Mouse (Mus musculus) telencephalon, adult 2 months (tissue): ENCODE measurements at regions not wholly inside any gene's neighbourhood (a gene's known extent, or its start where the extent isn't known, plus 50 kb on each side); places are given as distances from the start of the nearest gene placed in this dataset.

Source experiments
- DNase-seq: peaks from one replicate; pipeline ENCODE4 v3.0.0-alpha.2; 2011; ENCODE audit warnings: low read depth, low spot score

DNA sequence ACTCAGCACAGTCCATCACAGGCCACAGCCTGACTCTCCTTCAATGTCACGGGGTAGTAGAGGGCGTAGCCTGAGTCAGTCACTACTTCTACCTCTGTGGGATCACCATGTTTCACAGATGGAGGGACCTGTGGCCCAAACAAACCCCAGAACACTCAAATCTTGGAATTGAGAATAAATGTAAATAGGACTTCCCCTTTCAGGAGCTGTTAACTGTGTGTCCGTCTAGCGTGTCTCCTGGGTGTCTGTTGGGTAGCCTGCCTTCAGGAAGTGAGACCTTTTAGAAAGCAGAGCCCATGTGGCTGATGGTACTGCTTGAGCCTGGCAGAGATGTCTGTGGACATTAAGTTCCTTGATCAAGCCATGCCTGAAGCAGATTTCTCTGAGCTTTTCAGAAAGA, 87.4 kb upstream of the Smim23 start:
- DNase-seq: no peak

DNA sequence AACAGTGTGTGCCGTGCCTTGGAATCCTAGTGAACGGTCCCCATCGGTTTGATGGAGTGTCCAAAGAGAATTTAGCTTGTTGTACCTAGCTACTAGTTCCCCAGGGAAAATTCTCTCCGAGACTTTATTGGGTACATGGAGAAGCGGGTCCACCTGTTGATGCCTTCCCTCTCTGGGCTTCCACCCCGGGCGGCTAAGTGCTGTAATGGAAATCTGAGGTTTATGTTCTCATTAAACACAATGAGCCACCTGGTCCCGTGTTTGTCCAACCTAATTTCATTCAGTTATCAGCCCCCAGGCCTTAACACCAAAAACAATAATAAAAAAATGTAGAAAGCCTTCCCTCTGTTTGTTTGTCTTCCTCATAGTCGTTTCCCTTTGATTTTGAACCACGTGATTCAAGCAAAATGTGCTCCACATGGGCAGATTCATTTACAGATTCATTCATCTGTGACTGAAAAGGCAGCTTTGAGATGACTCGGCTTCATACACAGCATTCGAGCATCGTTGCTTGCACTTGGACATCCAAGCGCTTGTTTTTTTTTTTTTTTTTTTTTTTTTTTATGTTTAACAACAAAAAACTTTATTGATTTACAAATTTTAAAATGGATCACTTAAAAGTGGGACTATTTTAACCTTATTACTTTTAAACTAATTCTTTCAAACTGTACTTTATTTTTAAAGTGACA, 84.5 kb upstream of the Smim23 start:
- DNase-seq: no peak

DNA sequence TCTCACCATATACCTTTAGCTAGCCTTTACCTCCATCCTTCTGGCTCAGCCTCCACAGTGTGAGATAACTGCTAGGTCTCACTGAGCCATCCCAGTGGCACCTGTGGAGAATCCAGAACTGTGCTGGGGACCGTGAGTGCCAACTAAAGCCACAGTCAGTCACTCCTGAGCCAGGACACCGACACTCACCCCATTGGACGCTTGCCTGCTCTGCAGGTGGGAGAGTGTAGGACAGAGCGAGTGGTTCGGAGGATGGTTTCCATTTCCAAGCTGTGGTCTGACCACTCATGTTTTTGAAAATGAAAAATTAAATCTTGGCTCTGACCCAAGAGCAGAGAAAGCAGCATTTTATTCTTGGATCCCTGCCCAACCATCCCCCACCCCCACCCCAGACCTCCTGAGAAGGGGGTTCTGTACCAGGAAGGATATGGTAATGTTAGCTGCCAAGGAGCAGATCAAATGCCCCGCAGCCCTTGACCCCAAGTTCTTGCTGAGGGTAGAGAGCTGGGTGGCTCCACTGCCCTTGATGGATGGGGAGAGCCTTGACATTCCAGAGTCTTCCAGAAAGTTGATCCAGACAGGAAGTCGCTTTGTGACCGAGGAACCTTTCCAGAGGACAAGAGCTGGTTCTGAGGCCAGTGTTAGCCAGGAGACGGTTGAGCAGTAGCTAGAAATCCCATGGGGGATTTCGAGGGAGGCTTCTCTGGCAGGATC, 83.3 kb upstream of the Smim23 start:
- no peak for DNase-seq

DNA sequence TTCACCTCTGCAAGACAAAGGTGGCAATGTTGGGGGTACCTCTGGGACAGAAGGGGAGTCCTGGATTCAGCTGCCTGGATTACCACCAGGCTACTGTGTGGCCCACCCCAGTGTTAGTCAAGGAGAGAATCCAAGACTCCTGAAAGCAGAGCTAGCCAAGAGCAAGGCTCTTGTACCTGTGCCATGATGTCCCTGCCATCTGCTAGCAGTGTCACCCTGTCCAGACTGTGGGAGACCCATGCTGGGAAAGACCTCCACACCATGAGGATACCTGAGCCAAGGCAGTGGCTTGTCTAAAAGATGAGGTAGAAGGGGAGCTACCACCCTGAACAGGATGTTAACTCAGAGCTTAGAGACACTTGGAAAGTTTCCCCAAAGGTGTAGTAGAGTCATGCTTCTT, 79.6 kb upstream of the Smim23 start:
- no peak for DNase-seq

DNA sequence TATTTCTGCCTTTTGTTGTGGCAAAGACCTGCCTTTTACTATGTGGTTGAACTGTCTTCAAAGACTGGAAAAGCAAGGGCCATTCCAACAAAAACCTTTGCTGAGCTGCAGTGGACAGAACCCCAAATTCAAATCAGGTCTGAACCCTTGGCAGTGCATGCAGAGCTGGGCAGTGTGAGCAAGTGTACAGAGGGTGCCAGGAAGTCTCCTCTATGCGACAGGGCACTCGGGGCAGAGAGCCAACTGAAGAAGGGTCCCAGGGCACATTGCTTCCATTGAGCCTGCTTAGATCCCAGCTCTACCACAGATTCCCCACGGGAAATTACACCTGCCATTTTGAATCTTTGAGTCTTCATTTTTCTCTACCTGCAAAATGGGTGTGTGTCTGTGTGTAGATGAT, 79.0 kb upstream of the Smim23 start:
- no peak for DNase-seq

DNA sequence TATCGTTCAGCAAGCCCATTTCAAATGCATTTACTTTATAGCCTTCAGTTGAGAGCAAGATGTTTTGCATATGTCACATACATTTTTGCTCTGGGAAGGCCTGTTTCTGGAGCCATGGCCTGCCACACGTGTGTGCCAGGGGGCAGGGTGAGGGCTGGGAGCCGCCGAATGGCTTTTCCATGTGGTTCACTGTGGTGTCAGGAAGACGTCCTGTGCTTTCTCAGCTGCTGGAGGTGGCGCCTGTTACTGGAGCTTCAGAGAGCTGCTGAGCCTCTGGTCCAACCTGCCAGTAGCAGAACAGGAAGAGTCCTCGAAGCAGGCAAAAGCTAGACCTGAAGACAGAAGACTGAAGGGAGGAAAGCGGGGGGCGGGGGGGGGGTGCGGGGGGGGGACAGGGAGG, 78.5 kb upstream of the Smim23 start:
- DNase-seq: no peak

DNA sequence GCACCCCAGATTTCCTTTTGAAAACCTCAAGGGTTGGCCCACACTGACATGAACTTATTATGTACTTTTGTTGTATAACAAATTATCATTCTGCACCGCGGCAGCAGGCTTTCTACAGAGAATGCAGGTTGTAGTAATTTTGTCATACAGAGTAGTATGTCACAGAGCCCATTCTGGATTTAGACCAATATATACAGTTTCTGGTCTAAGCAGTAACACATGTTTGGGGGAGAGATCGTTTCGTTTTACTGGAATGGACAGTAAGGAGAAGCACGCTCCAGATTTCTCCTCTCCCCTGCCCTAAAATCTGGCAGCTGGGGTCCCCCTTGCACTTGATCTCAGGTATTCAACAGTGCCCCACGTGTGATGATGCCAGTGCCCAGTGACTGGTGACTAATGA, 76.0 kb upstream of the Smim23 start:
- no peak for DNase-seq

DNA sequence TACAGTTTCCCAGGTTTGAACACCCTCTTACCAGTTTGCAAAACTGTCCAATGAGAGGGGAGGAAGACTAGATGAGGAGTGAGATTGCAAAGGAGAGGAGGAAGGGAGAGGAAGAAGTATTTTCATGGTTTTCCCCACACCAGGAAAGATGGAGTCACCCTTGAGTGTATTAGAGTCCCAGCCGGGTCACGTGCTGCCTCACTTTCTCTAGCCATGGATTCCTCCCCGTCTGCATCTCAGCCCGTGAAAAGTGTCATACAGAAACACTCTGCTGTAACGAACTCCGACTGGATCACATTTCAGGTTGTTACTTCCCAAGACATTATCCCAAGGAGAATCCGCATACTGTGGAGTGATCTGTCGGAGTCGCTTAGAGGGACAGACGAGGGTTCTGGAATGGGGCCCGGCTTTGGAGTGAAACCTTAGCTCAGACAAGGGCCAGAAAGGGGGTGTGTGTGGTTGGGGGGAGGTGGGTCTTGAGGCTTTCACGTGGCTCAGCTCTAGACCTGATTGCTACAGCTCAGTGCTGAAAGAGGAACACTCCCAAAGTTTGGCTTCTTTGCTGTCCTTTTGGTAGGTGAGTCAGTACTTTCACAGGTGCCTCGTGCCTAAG, 75.3 kb upstream of the Smim23 start:
- no peak for DNase-seq

DNA sequence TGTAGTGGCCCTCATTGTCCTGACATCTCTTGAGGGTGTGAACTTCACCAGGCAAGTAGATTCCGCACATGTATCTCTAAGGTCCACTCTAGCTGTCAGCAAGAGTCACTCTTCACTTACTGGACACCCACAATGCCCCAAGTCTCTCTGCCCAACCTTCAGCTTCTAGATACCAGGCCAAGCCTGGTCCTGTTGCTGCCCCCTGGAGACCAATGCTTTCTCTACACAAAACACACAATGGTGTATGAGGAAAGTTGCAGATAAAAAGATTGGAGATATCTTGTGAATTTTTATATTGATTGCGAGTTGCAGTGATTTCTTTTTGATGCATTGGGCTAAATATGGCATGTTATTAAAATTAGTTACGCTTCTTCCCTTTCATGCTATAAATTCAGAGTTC, 71.0 kb upstream of the Smim23 start:
- no peak for DNase-seq

DNA sequence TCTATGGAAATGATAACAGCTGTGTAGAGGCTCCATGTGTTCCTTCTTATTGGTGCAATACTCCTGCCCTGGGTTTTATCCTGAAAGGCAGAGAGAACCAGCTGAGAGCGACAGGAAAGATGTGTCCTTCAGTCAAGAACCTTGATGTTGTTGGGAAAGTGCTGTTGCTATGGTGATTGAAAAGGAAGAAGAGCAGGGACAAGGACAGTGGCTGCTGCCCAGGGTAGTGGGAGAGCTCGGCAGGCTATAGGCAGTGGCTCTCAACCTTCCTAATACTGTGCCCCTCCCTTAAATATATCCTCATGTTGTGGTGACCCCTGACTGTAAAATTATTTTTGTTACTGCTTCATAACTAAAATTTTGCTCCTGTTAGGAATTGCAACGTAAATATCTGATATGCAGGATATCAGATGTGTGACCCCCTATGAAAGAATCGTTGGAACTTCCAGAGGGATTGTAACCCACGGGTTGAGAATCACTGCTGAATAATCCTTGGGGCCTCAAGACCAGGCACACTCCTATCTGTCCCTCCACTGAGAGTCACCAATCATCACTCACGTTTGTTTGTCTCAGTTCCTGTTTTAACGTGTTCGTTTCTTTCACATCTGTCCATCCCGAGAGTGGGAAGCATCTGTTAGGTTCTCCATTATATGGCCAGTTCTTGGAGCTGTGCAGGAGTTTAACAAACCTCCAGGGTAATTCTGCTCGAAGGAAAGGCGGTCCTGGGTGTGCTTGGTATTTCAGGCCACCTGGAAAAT, 68.9 kb upstream of the Smim23 start:
- no peak for DNase-seq

DNA sequence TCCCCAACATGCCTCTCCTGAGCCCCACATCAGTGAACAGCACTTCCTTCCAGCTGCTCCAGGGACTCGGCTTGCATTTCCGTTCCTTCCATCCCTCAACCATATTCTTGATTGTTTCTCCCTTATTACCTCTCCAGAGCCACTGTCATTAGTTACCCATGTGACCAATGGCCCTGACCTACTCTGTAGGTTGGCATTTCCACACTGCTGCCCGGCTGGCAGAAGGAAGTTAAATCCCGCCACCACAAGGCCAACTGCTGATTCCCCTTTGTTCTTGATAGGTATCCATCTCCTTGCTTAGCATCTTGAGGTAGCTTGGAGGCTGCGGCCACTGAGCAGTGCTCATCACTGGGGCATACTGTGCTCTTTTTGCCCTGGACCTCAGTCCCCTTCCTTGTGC, 68.1 kb upstream of the Smim23 start:
- no peak for DNase-seq

DNA sequence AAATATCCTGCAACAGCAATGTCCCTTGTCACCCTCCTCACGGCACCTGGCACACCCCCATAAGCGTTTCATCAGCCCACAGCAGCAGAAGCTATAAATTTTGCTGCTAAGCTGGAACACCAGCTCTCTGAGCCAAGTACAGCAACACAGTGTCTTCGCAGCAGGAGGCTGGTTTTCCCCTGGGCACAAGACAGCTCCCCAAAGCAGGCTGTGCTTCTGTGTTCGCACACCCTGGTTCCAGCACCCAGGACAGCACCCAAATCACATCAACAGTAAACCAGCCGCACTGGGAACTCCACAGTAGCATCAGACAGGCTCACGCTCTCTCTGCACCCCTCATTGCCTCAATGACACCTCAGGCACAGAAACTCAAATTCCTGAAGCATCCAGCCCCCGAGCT, 64.8 kb upstream of the Smim23 start:
- no peak for DNase-seq

DNA sequence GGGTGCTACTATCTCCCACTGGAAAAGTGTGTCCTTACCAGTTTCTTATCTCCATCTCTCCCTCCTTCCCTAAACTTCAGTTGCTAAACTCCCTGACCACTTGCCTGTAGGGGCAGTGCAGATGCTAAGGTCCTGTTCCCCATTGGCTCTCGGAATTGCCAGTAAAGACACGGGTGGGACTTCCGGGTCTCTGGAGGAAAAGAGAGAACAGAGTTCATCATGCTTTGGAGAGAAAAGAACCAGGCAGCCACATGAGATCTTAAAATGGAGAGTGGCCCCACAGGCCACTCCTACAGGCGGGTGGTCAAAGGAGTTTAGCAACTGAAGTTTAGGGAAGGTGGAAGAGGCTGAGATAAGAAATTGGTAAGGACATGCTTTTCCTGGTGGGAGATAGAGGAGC, 60.3 kb upstream of the Smim23 start:
- DNase-seq: no peak

DNA sequence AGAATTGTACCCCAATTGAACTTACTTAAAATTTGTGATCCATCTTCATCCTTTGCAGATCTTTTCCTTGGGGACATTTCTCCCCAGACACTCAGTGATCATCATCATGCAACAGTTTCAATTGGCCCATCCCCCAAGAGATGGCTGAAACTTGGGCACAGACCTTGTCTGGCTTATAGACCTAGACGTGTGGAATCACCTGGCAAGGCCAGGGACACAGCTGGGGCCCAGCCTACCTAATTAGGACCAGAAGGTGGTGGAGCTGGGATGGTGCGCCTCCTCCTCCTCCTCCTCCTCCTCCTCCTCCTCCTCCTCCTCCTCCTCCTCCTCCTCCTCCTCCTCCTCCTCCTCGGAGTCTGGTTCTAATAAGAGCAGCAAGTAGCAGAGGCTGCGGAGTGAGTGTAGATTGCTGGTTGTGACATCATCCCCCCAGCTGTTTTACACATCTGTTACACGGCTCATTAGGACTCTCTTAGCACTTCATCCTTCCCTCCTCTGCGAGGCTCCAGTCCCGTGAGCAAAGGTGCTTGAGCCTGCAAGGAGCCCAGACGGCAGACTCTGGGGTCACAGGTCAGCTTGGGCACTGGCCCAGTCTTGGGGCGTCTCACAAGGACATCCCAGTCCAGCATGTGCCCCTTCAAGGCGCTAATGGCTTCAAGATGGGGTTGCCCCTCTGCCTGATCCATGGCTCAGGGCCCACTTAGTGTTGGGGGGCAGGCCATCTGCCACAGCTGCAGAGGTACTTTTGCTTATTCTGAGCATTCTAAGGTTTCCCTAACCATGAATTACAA, 58.9 kb upstream of the Smim23 start:
- no peak for DNase-seq

DNA sequence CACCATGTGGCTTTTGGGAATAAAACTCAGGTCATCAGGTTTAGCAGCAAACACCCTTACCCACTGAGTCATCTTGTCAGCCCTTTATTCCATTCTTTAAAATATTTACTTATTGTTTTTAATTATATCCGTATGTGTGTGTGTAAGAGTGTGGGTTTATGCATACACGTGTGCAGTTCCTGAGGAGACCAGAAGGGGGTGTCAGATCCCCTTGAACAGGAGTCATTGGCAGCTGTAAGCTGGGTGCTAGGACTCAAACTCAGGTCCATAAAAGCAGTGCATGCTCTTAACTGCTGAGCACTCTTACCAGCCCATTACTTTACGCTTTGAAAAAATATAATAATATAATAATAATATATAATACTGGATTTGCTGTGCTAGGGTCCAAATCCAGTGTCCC, 54.6 kb upstream of the Smim23 start:
- DNase-seq: no peak
